Mouse (Mus musculus) cerebellum, postnatal 14 days (tissue): Measurements from ENCODE around the gene Tpo.

Experiments
- DNase-seq, 2 experiments: peaks; one replicate each; pipeline ENCODE4 v3.0.0; 2021; ENCODE audit warnings: mixed read lengths in 2 of 2

Tpo gene

GRCm38 (mm10) chr12:30132524-30132923, at the start of gene Tpo:
Tpo (minus strand) TSS chr12:30132624.
- DNase-seq = no peak

- DNase-seq = peak; percentile 37 to 59
These were observed 49.3 kb upstream of the Tpo start for GRCm38 (mm10) chr12:30181721-30182120.

GRCm38 (mm10) chr12:30179623-30180022, 47.2 kb upstream of the Tpo start:
- DNase-seq = no peak

GRCm38 (mm10) chr12:30177966-30178365, 45.5 kb upstream of the Tpo start:
- peak; percentile 66 to 74 for DNase-seq

GRCm38 (mm10) chr12:30177529-30177928, 45.1 kb upstream of the Tpo start:
- no peak for DNase-seq

- DNase-seq = no peak
These were observed 36.1 kb upstream of the Tpo start for GRCm38 (mm10) chr12:30168491-30168890.

- no peak for DNase-seq
These were observed 32.1 kb upstream of the Tpo start for GRCm38 (mm10) chr12:30164538-30164937.

- no peak for DNase-seq
These were observed 31.6 kb upstream of the Tpo start for GRCm38 (mm10) chr12:30164005-30164404.

GRCm38 (mm10) chr12:30161731-30162406, 29.4 kb upstream of the Tpo start:
- no peak for DNase-seq

GRCm38 (mm10) chr12:30160475-30160874, 28.1 kb upstream of the Tpo start:
- DNase-seq = peak; percentile 51 to 55

GRCm38 (mm10) chr12:30159788-30160187, 27.4 kb upstream of the Tpo start:
- no peak for DNase-seq

GRCm38 (mm10) chr12:30154079-30154673, 21.8 kb upstream of the Tpo start:
- DNase-seq = peak; percentile 26 to 38

- DNase-seq = peak in 1 of 2 experiments; percentile 35
These were observed 9.7 kb upstream of the Tpo start for GRCm38 (mm10) chr12:30142085-30142484.

GRCm38 (mm10) chr12:30129411-30129716, 3.1 kb downstream of the Tpo start:
- no peak for DNase-seq

GRCm38 (mm10) chr12:30128561-30129410, 3.6 kb downstream of the Tpo start:
- DNase-seq = peak; percentile 86 to 87

- DNase-seq = no peak
These were observed 10.1 kb downstream of the Tpo start for GRCm38 (mm10) chr12:30122347-30122746.

- no peak for DNase-seq
These were observed 20.2 kb downstream of the Tpo start for GRCm38 (mm10) chr12:30112271-30112670.

- DNase-seq = no peak
These were observed 22.5 kb downstream of the Tpo start for GRCm38 (mm10) chr12:30109646-30110605.

- DNase-seq = no peak
These were observed 29.4 kb downstream of the Tpo start for GRCm38 (mm10) chr12:30102891-30103565.

GRCm38 (mm10) chr12:30092081-30092480, 40.3 kb downstream of the Tpo start:
- DNase-seq = peak; percentile 67 to 84

GRCm38 (mm10) chr12:30083971-30084370, 48.5 kb downstream of the Tpo start:
- DNase-seq = no peak

GRCm38 (mm10) chr12:30077056-30077455, 55.4 kb downstream of the Tpo start:
- peak; percentile 77 to 80 for DNase-seq
